Mouse (Mus musculus): ENCODE results near the gene Ifnar1. TPM values are rescaled to one million over a fixed set of nuclear protein-coding genes. Genes with fewer than 3 reads are reported as not detected.

Ifnar1 gene
- total RNA-seq, 4 experiments from 2014 or later: 8.4 to 10.3 (median 8.6) TPM

DNA sequence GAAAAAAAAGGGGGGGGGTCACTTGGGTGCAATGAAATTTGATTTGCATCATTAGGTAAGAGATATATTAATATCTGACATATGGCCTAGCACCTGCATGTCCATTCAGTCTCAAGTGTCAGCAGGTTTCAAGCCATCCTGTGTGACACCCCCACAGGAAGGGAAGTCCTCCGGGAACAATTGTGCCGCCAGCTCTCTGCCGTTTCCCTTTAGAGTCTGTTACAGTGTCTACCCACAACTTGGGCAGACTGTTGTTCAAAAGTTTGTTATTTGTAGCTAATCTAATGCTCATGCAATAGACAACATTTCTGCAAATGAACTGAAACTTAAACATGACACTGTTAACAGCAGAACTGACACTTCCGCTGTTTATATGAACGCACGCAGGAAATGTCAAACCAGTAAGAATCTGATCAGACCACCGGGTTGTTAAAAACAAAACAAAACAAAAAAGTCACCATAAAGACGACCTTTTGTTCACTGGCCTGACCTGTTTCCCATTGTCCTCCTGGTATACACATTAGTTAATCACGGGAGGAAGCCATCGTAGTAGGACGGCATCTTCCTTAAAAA lies 23.9 kb upstream of the Ifnar1 start:
- no peak for DNase-seq (ENCODE audit: low spot score in 2 of 2)

DNA sequence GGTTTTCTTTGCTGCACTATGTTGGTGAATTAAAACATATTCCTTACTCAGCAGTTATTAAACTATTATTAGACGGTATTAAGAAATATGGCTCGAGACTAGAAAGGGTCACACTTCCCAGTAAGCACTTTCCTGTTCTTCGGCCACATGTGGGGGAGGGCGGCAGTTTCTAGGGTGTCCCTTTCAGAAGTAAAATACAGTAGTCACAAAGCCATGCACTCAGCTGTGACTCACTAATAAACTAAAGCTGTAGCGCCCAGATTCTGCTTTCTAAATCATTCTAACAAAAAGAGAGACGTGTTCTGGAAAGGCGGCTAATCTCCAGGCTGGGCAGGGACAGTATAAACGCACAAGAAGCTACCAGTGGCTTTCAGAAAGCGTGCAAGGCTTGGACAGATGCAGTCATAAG lies 23.3 kb upstream of the Ifnar1 start:
- DNase-seq (ENCODE audit: low spot score in 2 of 2): no peak

DNA sequence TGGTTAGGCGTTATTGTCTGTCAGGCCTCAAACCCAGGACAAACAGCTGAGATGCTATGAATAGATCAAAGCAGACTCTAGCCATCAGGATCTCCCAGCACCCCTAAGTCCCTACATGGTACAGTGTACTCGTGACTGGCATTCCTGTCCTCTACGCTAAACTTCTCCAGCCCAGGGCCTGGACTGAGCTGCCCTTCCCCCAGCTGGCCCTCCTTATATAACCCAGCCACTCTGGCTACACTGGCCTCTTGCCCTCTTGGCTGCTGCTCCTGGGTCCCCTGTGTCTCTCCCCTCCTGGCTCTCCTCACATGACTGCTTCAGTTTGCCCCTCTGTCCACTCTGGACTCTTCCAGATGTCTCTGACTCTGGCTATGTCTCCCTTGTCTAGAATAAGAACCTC lies 22.4 kb upstream of the Ifnar1 start:
- DNase-seq (ENCODE audit: low spot score in 2 of 2): no peak

DNA sequence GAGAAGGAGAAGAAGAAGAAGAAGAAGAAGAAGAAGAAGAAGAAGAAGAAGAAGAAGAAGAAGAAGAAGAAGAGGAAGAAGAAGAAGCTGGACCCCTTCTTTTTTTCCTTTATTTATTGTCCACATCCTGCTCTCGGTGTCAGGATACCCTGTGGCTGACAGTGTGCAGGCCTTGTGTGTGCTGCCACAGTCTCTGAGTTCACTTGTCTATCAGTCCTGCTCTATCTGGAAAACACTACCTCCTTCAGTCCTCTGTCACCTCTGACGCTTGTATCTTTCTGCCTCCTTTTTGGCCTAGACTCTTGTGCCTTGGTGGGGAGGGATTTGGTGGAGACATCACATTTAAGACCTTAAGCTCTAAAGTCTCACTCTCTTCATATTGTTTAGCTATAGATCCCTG lies 21.6 kb upstream of the Ifnar1 start:
- no peak for DNase-seq (ENCODE audit: low spot score in 2 of 2)

DNA sequence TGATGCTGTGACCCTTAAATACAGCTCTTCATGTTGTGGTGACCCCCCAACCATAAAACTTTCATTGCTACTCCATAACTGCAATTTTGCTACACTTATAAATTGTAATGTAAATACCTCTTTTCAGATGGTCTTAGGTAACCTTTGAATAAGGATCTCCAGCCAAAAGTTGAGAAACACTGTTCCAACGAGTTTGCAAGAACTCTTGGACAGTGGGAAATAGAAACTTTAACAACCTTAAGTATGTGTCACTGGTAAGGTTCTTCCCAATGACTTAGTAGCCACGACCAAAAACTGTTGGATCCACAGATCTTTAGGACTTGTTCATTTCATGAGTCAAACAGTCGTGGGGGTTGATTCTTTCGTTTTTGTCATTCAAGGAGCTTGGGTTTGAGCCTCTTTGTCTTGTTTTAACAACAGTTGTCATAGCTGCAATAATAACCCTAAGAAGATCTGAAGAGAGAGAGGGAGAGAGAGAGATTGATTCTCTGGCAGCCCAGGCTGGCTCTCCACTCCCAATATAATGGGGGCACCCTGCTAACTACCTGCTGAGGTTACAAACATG lies 21.1 kb upstream of the Ifnar1 start:
- no peak for DNase-seq (ENCODE audit: low spot score in 2 of 2)

DNA sequence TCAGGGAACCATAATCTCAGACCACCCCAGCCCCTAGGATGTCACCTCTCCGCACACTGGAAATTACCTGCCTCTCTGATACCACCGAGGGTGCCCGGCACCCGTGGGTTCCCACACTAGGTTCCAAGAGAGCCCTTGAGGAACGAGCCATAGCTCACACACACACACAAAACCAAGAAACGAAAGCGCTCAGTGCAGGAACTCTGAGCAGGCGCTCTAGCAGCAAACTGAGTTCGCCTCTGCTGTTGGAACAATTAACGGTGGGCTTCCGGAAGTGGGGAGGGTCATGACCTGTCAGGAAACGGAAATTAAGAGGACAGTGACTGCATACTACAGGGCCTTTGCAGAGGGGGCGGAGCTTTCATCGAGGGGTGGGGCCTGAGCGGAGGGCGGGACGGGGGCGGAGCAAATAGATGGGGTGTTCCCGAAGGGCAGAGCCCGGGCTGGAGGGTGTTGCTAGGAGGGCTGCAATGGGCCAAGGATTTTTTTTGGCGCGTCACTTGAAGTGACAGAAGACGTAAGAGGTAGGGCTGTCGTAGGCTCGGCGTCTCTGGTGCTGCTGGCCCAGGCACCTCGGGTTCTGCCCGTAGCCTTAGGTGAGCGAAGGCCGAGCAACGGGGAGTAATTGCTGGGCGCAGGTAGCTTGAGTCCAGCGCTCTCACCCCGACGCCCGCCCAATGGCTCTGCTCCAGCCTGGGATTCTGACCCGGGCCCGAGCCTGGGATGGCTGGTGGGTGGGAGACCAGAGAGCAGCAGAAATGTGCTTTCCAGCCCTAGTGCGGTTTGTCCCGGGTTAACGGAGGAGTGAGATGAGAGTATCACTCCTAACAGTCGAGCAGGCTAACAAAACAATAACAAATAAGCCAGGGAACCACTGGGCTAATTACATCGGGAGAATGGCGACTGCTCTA lies 20.2 kb upstream of the Ifnar1 start:
- peak; percentile 68 to 76 for DNase-seq (ENCODE audit: low spot score in 2 of 2)

DNA sequence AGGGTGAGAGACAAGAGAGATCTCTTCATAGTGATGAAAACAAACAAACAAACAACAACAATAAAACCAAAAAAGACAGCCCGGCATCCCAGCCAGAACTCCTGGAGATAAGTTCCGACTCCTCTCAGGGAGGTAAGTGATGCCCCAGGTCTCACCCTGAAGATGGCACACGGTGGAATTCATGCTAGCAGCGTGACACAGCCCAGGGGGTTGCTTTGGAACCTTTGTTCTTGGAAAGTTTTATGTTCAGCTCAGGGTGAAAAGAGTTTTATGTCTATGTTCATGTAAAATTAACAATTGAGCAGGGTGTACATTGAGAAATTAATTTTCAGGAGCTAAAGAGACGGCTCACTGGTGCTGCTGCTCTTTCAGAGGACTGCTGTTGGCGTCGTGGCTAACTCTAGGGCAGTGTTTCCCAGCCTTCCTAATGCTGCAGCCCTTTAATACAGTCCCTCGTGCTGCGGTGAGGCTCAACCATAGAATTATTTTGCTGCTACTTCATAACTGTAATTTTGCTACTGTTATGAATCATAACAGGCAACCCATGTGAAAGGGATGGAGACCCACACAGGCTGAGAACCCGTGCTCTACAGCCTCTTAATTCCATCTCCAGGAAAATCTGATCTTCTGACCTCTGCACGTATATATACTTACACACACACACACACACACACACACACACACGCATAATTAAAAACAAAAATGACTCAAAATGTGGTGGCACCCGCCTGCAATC lies 19.4 kb upstream of the Ifnar1 start:
- no peak for DNase-seq (ENCODE audit: low spot score in 2 of 2)

DNA sequence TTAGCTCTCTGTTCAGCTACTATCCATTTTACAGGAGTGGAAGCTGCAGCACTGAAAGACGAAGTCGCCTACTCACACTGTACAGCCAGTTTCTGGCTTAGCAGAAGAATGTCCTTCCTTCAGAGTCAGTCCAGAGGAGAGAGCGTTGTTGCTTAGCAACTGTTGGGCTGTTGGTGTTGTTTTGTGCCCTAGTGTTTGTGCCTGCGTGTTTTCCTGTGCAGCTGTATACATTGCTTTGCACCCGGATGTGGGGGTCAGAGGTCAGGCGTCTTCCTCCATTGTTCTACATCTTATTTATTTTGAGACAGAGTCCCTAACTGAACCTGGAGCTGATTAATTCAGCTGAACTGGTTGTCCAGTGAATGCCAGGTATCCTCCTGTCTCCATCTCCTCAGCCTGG lies 18.5 kb upstream of the Ifnar1 start:
- no peak for DNase-seq (ENCODE audit: low spot score in 2 of 2)

DNA sequence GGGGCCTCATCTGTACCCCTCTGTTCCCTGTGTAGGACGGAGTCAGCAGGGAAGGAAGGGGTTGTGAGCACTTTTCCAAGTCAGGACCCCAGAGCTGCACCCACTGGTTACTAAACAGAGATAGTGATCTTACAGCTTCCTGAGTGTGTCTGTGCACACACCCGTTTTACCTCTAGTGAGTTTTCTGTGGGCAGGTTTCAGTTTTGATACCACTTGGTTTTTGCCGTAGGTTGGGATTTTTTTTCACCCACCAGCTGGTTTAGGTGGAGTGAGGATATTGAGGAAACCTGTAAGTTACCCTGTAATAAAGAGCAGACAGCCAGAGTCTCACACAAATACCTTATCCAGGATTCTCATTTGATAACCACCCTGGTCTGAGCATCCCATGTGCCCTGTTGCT lies 14.6 kb upstream of the Ifnar1 start:
- DNase-seq (ENCODE audit: low spot score in 2 of 2): no peak

DNA sequence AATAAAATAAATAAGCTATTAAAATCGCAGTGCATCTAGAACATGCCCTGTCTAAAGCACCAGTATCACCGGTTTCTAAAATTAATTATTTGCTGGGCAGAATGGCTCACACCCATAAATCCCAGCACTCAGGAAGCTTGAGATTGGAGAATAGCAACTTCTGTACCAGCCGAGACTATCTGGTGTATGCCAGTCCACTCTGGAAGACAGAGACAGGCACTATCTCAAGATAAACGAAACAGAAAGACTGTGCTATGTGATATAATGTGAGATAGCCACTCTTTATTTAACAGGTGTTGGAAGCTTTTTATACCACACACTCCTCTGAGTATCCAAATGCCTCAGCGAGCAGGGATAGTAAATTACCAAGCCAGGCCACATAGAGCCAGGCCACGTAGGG lies 13.6 kb upstream of the Ifnar1 start:
- no peak for DNase-seq (ENCODE audit: low spot score in 2 of 2)

DNA sequence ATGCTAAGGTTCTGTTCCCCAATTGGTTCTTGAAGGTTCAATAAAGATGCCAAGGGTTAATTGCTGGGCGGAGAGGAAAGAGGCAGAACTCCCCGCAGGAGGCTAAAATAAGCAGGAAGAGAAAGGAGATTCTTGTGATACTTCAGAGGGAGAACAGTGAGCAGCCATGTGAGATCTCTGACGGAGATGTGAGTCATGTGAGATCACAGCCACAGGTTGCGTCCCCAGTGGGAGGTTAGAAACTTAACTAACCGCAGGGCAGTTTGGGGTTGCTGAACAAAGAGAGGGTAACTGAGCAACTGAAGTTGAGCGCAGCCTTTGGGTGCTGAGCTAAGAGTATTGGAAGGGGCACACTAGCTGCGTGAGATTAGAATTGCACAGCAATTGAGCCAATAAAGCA lies 9.3 kb upstream of the Ifnar1 start:
- no peak for DNase-seq (ENCODE audit: low spot score in 2 of 2)

DNA sequence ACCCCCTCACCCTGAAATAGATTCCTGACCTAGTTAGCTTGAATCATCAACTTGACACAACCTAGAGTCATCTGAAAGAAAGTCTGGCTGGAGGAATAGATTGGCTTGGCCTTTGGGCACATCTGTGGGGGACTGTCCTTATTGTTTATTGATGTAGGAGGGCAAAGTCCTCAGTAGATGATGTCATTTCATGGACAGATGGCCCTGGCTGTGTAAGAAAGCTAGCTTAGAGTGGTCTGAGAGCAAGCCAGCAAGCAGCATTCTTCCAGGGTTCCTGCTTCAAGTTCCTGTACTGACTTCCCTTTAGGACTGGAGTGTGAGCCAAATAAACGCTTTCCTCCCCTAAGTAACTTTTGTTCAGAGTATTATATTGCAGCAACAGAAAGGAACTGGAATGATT lies 7.0 kb upstream of the Ifnar1 start:
- no peak for DNase-seq (ENCODE audit: low spot score in 2 of 2)

DNA sequence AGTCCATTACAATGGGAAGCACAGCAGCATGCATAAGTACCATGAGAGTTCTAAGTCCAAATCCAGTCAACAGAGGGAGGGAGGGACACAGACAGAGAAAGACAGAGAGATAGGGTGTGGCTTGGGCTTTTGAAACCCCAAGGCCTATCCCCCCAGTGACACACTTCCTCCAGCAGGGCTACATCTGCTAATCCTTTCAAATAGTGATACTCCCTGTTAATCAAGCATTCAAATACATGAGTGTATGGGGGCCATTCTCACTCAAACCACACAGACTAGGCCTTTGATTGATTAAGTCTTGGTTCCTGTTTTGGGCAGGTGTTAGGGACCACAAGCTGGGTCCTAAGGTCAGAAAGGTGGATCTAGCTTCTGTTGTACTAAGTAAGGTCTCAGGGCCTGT lies 4.5 kb upstream of the Ifnar1 start:
- no peak for DNase-seq (ENCODE audit: low spot score in 2 of 2)

DNA sequence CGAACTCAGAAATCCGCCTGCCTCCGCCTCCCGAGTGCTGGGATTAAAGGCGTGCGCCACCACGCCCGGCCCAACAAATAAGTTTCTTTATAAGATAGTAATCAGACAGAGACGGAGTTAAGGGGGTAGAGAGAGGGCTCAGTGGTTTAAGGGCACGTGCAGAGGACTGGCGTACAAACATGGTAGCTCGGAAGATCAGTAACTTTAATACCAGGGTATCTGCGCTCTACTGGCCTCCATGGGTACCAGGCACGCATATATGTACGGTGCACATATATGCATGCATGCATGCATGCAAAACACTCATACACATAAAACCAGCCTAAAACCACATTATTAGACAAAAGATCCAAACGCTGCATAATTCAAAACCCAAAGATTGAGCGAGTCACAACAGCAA lies 651 bp upstream of the Ifnar1 start:
- DNase-seq (ENCODE audit: low spot score in 2 of 2): no peak

DNA sequence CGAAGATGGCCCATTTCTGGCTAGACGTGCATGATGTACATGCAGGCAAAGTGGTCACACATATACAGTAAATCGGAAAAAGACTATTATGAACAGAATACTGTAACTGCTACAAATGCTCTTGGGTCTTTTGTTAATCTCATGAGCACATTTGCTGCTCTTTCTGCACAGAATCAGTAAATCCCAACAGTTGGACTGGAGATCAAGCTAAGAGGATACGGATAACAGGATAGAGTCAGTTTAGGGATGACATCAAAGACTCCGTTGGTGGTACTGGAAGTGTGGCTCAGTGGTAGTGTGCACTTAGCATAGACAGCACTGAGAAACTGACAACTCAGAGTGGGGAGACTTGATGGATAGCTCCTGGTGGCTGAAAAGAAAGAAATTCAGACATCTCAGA lies 803 bp downstream of the Ifnar1 start:
- DNase-seq (ENCODE audit: low spot score in 2 of 2): no peak

DNA sequence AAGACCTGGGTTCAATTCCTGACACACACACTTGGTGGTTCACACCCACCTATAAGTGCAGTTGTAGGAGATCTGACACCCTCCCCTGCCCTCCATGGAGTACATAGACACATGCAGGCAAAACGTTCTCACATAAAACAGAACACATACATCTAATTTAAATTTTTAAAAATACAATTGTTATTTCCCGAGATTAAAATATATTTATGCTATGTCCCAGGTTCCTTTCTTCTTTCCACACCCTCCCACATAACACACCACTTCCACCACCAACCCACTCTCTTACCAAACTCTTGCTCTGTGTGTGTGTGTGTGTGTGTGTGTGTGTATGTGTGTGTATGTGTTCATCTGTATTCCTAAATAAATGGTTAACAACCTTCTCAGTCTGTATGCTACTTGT lies 3.0 kb downstream of the Ifnar1 start:
- no peak for DNase-seq (ENCODE audit: low spot score in 2 of 2)

DNA sequence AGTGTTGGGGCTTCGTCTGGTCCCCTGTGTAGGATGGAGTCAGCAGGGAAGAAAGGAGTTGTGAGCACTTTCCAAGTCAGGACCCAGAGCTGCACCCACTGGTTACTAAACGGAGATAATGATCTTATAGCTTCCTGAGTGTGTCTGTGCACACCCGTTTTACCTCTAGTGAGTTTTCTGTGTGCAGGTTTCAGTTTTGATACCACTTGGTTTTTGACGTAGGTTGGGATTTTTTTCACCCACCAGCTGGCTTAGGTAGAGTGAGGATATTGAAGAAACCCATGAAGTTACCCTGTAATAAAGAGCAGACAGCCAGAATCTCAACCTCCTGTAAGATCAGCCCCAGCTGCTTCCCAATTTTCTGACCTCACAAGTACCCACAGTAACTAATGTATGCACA lies 5.9 kb downstream of the Ifnar1 start:
- no peak for DNase-seq (ENCODE audit: low spot score in 2 of 2)

DNA sequence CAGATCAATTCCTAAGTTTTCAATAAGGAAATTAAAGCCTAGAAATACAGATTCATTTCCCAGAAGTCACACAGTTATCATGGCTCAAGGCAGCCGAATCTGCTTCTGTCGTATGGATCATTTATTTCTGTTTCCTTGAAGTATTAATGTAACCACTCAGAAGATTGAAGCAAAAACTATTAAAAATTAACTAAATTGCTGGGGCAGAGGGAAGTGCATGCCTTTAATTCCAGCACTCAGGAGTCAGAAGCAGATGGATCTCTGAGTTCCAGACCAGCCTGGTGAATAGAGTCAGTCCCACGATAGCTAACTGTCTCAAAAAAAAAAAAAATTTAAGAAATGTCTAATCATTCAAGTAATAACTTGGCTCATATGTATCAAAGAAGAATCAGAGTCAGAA lies 6.4 kb downstream of the Ifnar1 start:
- DNase-seq (ENCODE audit: low spot score in 2 of 2): no peak

DNA sequence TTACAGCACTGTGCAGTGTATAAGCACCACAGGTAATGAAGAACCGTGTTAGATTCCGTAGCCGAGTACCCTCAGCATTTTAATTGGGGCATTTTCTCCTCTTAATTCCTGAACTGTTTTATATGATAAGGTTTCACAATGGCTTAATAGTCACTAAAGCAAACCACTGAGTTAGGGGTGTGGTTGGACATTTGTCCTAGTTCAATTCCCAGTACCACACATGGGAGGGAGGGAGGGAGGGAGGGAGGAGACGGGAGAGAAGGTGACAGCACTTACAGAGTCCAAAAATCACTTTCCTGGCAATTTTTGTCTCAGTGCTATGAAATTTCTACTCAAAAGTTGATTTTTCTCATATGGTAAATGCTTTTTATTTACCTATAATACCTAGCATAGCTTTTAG lies 10.5 kb downstream of the Ifnar1 start:
- no peak for DNase-seq (ENCODE audit: low spot score in 2 of 2)

DNA sequence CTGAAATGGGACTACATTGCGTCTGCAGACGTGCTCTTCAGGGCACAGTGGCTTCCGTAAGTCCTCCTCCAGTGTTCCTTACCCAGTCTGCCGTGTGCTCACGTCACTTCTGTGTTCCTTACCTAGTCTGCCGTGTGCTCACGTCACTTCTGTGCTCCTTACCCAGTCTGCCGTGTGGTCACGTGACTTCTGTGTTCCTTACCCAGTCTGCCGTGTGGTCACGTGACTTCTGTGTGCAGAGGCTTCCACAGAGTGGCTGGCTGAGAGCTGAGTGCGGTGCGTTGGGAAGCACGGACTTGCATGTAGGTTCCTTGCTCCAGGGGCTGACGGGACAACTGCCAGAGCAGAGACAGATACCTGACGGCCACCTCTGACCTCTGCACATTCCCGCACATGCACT lies 11.2 kb downstream of the Ifnar1 start:
- DNase-seq (ENCODE audit: low spot score in 2 of 2): no peak

DNA sequence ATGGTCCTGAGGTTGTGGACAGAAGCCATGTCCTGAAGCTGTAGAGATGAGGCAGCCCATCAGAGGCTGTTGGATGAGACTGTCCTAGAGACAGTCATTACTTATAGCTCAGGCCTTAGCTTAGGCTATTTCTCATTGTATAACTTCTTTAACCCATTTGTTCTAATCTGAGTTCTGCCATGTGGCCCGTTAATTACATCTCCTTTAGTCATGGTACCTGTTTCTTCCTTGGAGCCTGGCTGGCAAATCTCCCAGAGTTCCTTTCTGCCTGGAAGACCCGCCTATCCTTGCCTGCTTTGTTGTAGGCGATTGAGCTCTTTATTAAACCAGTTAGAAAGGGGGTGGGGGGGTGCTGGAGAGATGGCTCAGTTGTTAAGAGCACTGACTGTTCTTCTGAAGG lies 11.7 kb downstream of the Ifnar1 start:
- DNase-seq (ENCODE audit: low spot score in 2 of 2): no peak

DNA sequence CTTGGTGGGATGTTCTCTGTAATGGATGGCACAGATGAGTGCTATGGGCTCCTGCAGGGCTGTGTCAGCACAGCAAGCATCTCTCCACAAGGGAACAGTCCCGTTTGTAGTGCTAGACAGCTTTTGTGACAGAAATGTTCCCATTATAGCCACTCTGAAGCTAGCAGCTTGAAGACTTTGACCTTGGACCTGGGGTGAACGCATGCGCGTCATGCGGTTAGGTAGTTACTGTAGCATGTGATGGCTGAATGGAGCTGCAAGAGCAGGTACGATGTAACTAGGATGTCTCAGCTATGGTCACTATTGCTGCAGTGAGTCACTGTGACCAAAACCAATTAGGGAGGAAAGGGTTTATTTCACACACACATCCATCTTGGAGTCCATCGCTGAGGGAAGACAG lies 13.0 kb downstream of the Ifnar1 start:
- DNase-seq (ENCODE audit: low spot score in 2 of 2): no peak

Data from gastrocnemius, adult 8-10 months (tissue).